Mouse (Mus musculus) kidney, postnatal 10 days (tissue): ENCODE results near the gene Thra.
A peak's percentile ranks its signal among the peaks of the same experiment; 100 is the strongest.

Experiments used
- DNase-seq: peaks from one replicate; pipeline ENCODE4 v3.0.0; 2021; ENCODE audit warnings: mixed read lengths

Gene Thra

DNA sequence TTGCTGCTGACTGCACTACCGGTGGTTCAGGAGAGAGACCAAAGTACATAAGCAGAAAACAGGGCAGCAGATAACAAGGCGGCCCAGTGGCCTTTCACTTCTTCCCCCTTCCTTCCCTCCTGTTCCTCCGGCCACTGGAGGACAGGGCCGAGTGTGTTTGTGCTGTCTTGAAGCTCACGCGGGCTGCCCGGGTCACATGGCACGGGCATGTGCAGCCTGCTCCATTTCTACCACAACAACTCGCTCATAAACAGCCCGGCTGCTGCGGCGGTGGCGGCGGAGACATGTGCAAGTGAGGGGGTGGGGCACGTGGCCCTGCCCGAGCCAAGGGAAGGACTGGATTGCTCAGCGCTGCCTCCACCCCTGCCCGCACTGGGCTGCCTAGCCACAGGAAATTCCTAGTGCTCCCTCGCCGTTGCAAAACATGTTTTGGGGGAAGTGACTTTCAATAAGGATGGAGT, 42.8 kb downstream of the Thra start:
- peak; percentile 97 for DNase-seq

GRCm38 (mm10) chr11:98784139-98784538, 43.7 kb downstream of the Thra start:
- no peak for DNase-seq

- peak; percentile 61 for DNase-seq
Measured at GRCm38 (mm10) chr11:98785214-98785613, 44.8 kb downstream of the Thra start.

GRCm38 (mm10) chr11:98785772-98786281, 45.4 kb downstream of the Thra start:
- DNase-seq, result peak; percentile 90

- peak; percentile 98 for DNase-seq
Measured at GRCm38 (mm10) chr11:98786359-98787214, 46.1 kb downstream of the Thra start.

DNA sequence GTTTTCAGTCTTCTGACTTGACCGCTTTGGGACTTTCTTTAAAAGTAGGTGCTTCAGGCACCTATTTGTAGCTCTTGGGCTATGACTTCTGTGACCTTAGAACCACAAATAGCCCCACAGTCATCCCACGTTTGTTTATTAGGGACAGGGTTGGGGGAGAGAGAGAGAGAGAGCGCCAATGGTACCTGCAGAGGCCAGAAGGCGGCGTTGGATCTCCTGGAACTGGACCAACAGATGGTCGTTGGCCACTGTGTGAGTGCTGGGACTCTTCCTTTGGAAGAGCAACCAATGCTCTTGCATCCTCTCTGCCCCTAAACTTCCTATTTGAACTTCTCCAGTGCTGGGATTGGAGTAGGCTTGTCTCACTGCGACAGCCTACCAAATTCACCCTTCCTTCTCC, 46.8 kb downstream of the Thra start:
- peak; percentile 56 for DNase-seq

GRCm38 (mm10) chr11:98787691-98788090, 47.3 kb downstream of the Thra start:
- DNase-seq, result no peak

DNA sequence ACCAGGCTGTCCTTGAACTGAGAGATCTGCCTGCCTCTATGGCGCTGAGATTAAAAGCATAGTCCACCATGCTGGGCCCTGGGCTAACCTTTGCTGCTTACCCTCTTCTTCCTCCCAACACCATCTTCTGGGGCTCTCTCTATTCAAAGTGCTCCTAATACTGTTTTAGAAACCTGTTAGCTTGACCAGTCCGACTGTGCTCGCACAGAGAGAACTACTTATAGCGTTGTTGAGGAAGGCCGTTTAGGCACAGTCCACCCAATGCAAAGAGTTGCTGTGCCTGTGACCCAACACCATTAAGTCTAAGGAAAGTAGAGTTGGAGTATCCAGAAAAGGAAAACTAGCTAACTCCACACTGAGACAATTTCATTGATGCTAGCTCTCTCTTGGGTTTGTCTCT, 47.7 kb downstream of the Thra start:
- DNase-seq, result no peak

- peak; percentile 93 for DNase-seq
Measured at GRCm38 (mm10) chr11:98788550-98789218, 48.2 kb downstream of the Thra start.

- peak; percentile 67 for DNase-seq
Measured at GRCm38 (mm10) chr11:98789219-98789807, 48.9 kb downstream of the Thra start.

- DNase-seq, result no peak
Measured at GRCm38 (mm10) chr11:98789824-98790223, 49.4 kb downstream of the Thra start.

DNA sequence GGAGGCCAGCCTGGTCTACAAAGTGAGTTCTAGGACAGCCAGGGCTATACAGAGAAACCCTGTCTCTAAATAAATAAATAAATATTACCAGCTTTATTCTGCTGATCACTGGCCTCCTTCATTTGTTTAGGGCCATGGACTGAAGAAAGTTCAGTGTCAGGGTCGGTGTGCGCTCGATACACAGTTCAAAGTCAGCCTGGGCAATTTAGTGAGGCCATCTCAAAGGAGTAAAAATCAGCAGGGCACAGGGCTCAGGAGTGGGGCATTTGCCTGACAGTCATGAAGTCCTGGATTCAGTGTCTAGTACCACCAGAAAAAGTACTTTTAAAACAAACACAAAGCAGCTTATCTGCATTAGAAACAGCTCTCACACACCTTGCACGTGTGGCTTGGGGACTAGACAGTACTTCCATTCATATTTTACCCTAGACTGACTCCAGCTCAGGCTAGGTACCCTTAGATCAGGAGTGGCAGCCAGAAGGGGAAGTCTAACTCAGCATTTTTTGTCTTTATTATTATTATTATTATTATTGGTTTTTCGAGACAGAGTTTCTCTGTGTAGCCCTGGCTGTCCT, 50.3 kb downstream of the Thra start:
- no peak for DNase-seq

GRCm38 (mm10) chr11:98791448-98791847, 51.0 kb downstream of the Thra start:
- no peak for DNase-seq

GRCm38 (mm10) chr11:98792081-98792480, 51.6 kb downstream of the Thra start:
- DNase-seq, result no peak

DNA sequence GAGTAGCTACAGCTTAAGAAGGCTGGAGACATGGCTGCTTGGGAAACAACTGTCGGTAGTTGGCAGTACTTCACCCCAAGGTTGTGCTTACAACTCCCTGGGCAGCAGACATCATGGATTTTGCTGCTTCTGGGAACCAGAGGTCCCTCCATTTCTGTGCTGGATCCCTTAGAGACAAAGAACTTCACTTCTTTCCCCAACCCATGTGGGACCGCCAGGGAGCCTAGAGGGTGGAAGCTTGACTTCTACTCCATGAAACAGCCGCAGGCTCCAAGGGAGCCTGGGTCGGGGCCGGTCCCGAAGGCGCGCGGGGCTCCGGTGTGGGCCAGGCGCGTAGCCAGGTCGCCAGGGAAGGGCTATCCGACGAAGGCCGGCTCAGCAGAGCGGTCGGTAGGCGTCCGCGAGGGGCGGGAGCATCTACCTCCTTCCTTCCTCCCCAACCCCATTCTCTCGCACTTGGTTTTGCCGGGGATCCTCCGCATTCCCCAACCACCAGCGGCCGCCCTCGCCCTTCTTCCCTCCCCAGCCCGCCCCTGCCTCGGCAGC, 54.1 kb downstream of the Thra start:
- DNase-seq, result peak; percentile 88

DNA sequence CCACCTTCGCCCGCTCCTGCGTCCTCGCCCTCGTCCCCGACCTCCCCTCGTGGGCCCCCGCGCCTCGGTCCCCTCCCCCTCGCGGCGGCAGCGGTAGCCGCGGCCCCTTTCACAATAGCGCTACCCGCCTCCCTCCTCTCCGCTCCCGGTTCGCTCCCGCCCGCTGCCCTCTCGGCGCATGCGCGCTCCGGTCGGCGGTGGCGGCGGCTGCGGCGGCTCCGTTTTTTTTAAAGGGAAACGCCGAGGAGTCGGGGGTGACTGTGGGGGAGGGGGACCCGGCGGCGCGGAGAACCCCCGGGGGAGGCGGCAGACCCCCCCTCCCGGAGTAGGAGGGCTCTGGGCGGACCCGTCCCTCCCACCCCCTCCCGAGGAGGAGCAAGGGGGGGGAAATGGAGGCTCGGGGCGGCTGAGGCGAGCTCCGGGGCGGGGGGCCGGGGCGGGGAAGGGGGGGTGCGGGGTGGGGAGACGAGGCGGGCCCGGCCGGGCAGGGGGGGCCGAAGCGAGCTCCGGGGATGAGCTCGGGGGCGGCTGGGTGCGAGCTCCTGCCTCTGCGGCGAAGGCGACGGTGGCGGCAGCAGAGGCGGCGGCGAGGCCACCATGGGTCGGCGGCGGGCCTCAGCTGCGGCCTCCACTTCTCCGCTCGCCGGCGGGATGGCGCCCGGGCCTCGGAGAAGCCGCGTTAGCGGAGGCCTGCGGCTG, 54.7 kb downstream of the Thra start, which contains the start of gene Msl1:
Gene Msl1 (plus strand): TSS at position 502 of the 699 bp plus-strand sequence.
- peak; percentile 94 for DNase-seq

- peak; percentile 76 for DNase-seq
Measured at GRCm38 (mm10) chr11:98795714-98796514, 55.5 kb downstream of the Thra start.

- DNase-seq, result peak; percentile 84
Measured at GRCm38 (mm10) chr11:98796515-98797216, 56.2 kb downstream of the Thra start.

DNA sequence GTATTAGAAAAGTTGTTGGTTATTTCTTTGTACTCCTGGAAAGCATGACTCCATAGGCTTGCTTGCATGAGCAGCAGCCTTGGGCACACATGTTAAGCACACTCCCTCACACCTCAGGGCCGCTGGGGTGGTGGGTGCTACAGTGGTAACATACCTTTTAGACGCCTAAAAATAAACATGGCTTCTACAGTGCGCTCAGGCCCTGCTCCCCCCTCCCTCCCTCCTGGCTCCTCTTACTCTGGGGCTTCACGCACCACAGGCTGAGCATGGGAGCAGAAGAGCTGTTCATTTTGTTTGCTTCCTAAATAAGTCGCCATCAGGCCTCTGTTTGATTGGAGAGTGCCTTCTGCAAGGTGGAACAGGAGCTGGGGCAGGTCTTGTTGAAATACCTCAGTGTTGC, 56.9 kb downstream of the Thra start:
- DNase-seq, result peak; percentile 49

DNA sequence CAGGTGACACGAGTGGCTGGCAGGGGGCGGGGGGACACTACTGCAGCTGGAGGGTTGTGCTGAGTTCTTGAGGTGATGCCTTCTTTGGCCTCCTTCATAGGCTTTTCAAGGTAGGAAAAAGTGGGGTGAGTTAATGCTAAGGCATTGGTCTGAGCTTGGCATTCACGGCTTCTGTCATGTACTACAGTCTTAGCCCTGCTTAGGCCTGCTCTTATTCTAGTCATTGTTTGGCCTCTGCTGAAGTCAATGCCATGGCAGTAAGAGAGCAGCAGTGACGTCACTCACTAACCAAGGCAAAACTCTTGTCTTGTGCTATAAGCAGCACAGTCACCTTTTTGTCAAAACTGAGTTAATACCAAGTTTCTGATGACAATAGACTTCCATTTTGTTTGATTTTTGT, 57.5 kb downstream of the Thra start:
- no peak for DNase-seq
